Mouse (Mus musculus) heart, embryonic 11.5 days (tissue): ENCODE measurements around the gene Man1c1. TPM values are rescaled to one million over a fixed set of nuclear protein-coding genes. Genes with fewer than 3 reads are reported as not detected.
A peak's percentile ranks its signal among the peaks of the same experiment; 100 is the strongest.

Experiments used
- ATAC-seq: fragments of 200-750 bp; cut with Nextera tagmentation; replicated peaks from 2 replicates; pipeline ENCODE4 v1.8.0; 2017; ENCODE audit warnings: moderate library complexity; ENCODE audit not compliant: insufficient number of reproducible peaks, low FRiP score, low TSS enrichment
- H3K27ac ChIP-seq: fragments of 300-500 bp; sonication (generic); 2 replicates; pipeline ENCODE4 v1.5.1; 2014; ENCODE audit warnings: mild to moderate bottlenecking, low read depth, low read length
- H3K27me3 ChIP-seq: fragments of 300-500 bp; sonication (generic); 2 replicates; pipeline ENCODE4 v1.6.1; 2014; ENCODE audit warnings: mild to moderate bottlenecking, low read length, mixed read lengths; ENCODE audit not compliant: control insufficient read depth, insufficient read depth
- H3K36me3 ChIP-seq: fragments of 300-500 bp; sonication (generic); 2 replicates; pipeline ENCODE4 v1.6.1; 2014; ENCODE audit warnings: mild to moderate bottlenecking, low read length, moderate library complexity, mixed read lengths; ENCODE audit not compliant: control insufficient read depth, insufficient read depth
- H3K4me1 ChIP-seq: fragments of 300-500 bp; sonication (generic); 2 replicates; pipeline ENCODE4 v1.6.1; 2014; ENCODE audit warnings: low read length; ENCODE audit not compliant: control insufficient read depth, insufficient read depth
- H3K4me2 ChIP-seq: fragments of 300-500 bp; sonication (generic); 2 replicates; pipeline ENCODE4 v1.6.1; 2014; ENCODE audit warnings: mild to moderate bottlenecking, moderate library complexity
- H3K4me3 ChIP-seq: fragments of 300-500 bp; sonication (generic); 2 replicates; pipeline ENCODE4 v1.5.1; 2014; ENCODE audit warnings: low read depth, low read length
- H3K9ac ChIP-seq: fragments of 300-500 bp; sonication (generic); 2 replicates; pipeline ENCODE4 v1.6.1; 2014; ENCODE audit warnings: mild to moderate bottlenecking, low read depth, low read length, moderate library complexity
- H3K9me3 ChIP-seq: fragments of 300-500 bp; sonication (generic); replicated peaks from 2 replicates; pipeline ENCODE4 v1.6.1; 2016; ENCODE audit warnings: low read length; ENCODE audit not compliant: control insufficient read depth
- WGBS: fragments of 180-500 bp; shearing (Covaris S2); extraction: QIAGEN DNeasy Blood & Tissue Kit; methylation state at CpG from one replicate; pipeline ENCODE4 v1.1.7; 2014; ENCODE audit not compliant: insufficient replicate concordance; 5-methylcytosine and 5-hydroxymethylcytosine counted together
- polyA plus RNA-seq: library from polyadenylated mRNA; unstranded; fragments of >200 nt; fragmentation: Nextera tagmentation; extraction: Ambion mirVana; gene quantifications from 2 replicates; pipeline ENCODE4 v1.2.1, GENCODE M21; 2014

The Man1c1 gene
- polyA plus RNA-seq, 1 experiment from 2014 or later = 8.6 TPM

- no peaks in the 10 kb centered on the region for H3K9me3 ChIP-seq
- H3K36me3 ChIP-seq = no peaks in the 10 kb centered on the region
- peaks cover 15% of the 10 kb centered on the region for H3K4me1 ChIP-seq
- H3K27ac ChIP-seq = no peak overlapping the region
- ATAC-seq = no peak
- no peak overlapping the region for H3K4me3 ChIP-seq
- H3K9ac ChIP-seq = no peak overlapping the region
- 87% methylated on average over 8 of the region's 8 CpGs for WGBS
- H3K27me3 ChIP-seq = no peaks in the 10 kb centered on the region
- no peak overlapping the region for H3K4me2 ChIP-seq
Measured at GRCm38 (mm10) chr4:134620246-134620645, 83.8 kb downstream of the Man1c1 start.

GRCm38 (mm10) chr4:134619489-134619870 is 84.6 kb downstream of the Man1c1 start:
- Histone ChIP-seq H3K9ac (no peak overlapping the region), H3K36me3 (no peaks in the 10 kb centered on the region), H3K27ac (no peak overlapping the region), H3K27me3 (no peaks in the 10 kb centered on the region), H3K4me3 (no peak overlapping the region), H3K4me2 (no peak overlapping the region), H3K4me1 (peaks cover 7% of the 10 kb centered on the region), H3K9me3 (no peaks in the 10 kb centered on the region)
- no peak for ATAC-seq
- 88% methylated on average over 10 of the region's 10 CpGs for WGBS

GRCm38 (mm10) chr4:134618810-134619488 is 85.1 kb downstream of the Man1c1 start:
- WGBS = 82% methylated on average over 13 of the region's 13 CpGs
- no peaks in the 10 kb centered on the region for H3K9me3 ChIP-seq
- H3K27ac ChIP-seq = no peak overlapping the region
- H3K4me3 ChIP-seq = no peak overlapping the region
- ATAC-seq = no peak
- no peak overlapping the region for H3K9ac ChIP-seq
- H3K36me3 ChIP-seq = no peaks in the 10 kb centered on the region
- H3K27me3 ChIP-seq = no peaks in the 10 kb centered on the region
- H3K4me2 ChIP-seq = no peak overlapping the region
- H3K4me1 ChIP-seq = peaks cover 2% of the 10 kb centered on the region

GRCm38 (mm10) chr4:134617779-134618178 is 86.3 kb downstream of the Man1c1 start:
- Histone ChIP-seq H3K4me3 (no peak overlapping the region), H3K27ac (no peak overlapping the region), H3K4me2 (no peak overlapping the region), H3K27me3 (no peaks in the 10 kb centered on the region), H3K36me3 (no peaks in the 10 kb centered on the region), H3K4me1 (no peaks in the 10 kb centered on the region), H3K9ac (no peak overlapping the region), H3K9me3 (no peaks in the 10 kb centered on the region)
- WGBS = 61% methylated on average over 4 of the region's 4 CpGs
- ATAC-seq = no peak

- Histone ChIP-seq H3K4me3 (no peak overlapping the region), H3K9ac (no peak overlapping the region), H3K9me3 (no peaks in the 10 kb centered on the region), H3K27me3 (no peaks in the 10 kb centered on the region), H3K36me3 (no peaks in the 10 kb centered on the region), H3K27ac (no peak overlapping the region), H3K4me1 (peaks cover 11% of the 10 kb centered on the region), H3K4me2 (no peak overlapping the region)
- no peak for ATAC-seq
- WGBS = 83% methylated on average over 15 of the region's 15 CpGs
Measured at GRCm38 (mm10) chr4:134615929-134616625, 88.0 kb downstream of the Man1c1 start.

- Histone ChIP-seq H3K9ac (no peak overlapping the region), H3K27ac (peak overlapping the region; percentile 90), H3K36me3 (no peaks in the 10 kb centered on the region; the same call in 1 of the 2 replicates), H3K4me3 (no peak overlapping the region), H3K4me1 (peaks cover 11% of the 10 kb centered on the region), H3K9me3 (no peaks in the 10 kb centered on the region), H3K27me3 (no peaks in the 10 kb centered on the region), H3K4me2 (peak overlapping the region; percentile 43)
- peak; percentile 82 for ATAC-seq
- 36% methylated on average over 16 of the region's 16 CpGs for WGBS
Measured at GRCm38 (mm10) chr4:134612070-134612667, 91.9 kb downstream of the Man1c1 start.

- Histone ChIP-seq H3K9ac (no peak overlapping the region), H3K4me1 (peaks cover 27% of the 10 kb centered on the region), H3K27me3 (no peaks in the 10 kb centered on the region), H3K9me3 (no peaks in the 10 kb centered on the region), H3K4me2 (no peak overlapping the region), H3K36me3 (no peaks in the 10 kb centered on the region; the same call in 1 of the 2 replicates), H3K4me3 (no peak overlapping the region), H3K27ac (no peak overlapping the region)
- no peak for ATAC-seq
- WGBS = 77% methylated on average over 3 of the region's 3 CpGs
Measured at GRCm38 (mm10) chr4:134610616-134611015, 93.5 kb downstream of the Man1c1 start.

- Histone ChIP-seq H3K4me1 (peaks cover 41% of the 10 kb centered on the region), H3K9ac (no peak overlapping the region), H3K36me3 (no peaks in the 10 kb centered on the region; the same call in 1 of the 2 replicates), H3K27ac (no peak overlapping the region), H3K27me3 (no peaks in the 10 kb centered on the region), H3K4me2 (no peak overlapping the region), H3K4me3 (no peak overlapping the region), H3K9me3 (no peaks in the 10 kb centered on the region)
- 88% methylated on average over 5 of the region's 5 CpGs for WGBS
- no peak for ATAC-seq
Measured at GRCm38 (mm10) chr4:134607679-134608078, 96.4 kb downstream of the Man1c1 start.
